Mouse (Mus musculus): ENCODE results near the gene Inpp5f. TPM values are rescaled to one million over a fixed set of nuclear protein-coding genes. Genes with fewer than 3 reads are reported as not detected.

Gene Inpp5f
- polyA plus RNA-seq, 1 experiment = 14.7 TPM

DNA sequence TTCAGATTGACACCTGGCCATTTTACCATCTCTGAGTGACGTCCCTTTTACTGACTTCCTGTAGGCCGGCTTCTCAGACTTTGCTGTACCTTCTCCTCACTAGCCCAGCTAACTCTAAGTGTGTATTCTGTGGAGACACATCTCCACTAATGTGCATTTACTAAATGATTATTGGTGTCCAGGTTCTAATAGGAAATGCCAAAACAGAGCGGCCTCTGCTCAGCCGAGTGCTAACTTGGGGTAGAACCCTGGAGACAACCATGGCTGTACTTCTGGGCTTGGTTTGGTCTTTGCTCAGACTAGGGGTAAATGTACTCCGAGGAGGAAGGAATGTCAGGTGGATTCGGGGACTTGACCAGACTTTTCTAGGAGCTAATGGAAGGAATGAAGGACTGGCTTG lies 638 bp upstream of the Inpp5f start:
- H3K27ac ChIP-seq (ENCODE audit: control insufficient read depth, insufficient read depth, low read depth, low read length, poor library complexity) = peak overlapping the region; percentile 39
- TF ChIP-seq POLR2A (IDR thresholded peaks at IDR 0.05; ENCODE audit: borderline replicate concordance, control insufficient read depth, low read depth, low read length) (no peak), CTCF (IDR thresholded peaks at IDR 0.05; ENCODE audit: control insufficient read depth, insufficient read depth, low read length) (no peak)
- H3K4me3 ChIP-seq (replicated peaks; ENCODE audit: control insufficient read depth, low read depth, low read length) = peak overlapping the region; percentile 47
- no peaks in the 10 kb centered on the region; the same call in 1 of the 2 replicates for H3K4me1 ChIP-seq (ENCODE audit: control insufficient read depth, insufficient read depth, low read length)
- WGBS = 75% methylated on average over 6 of the region's 6 CpGs

DNA sequence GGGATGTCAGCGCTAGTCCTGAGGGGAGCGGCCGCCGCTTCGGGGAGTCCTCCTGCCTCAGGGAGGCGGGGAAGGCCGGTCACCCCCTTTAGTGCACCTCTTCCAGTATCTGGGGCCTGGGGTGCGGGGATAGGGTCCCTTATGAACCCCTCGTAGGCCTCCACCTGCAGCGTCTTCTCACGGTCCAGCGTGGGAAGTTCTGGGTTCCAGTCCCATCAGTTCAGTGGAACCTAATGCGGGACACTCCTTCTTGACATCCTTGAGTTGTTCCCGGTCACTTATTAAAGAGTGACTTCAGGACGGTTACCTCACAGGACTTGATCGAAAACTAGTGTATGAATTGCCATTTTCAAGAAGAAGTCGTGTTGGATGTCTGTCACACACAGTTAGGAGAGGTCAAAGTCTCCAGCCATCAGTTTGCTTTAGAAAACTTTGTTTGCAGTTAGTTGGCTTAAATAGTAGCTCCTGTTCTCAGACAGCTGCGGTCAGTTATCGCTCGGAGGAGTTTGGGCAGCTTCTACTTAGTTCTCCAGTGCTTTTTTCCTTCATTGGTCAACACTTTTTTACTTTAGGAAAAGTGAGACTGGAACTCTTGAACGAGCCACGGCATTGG lies 777 bp downstream of the Inpp5f start:
- H3K4me3 ChIP-seq (replicated peaks; ENCODE audit: control insufficient read depth, low read depth, low read length) = peak overlapping the region; percentile 76
- TF ChIP-seq CTCF (IDR thresholded peaks at IDR 0.05; ENCODE audit: control insufficient read depth, insufficient read depth, low read length) = no peak
- no peak for TF ChIP-seq POLR2A (IDR thresholded peaks at IDR 0.05; ENCODE audit: borderline replicate concordance, control insufficient read depth, low read depth, low read length)
- no peaks in the 10 kb centered on the region; the same call in 1 of the 2 replicates for H3K4me1 ChIP-seq (ENCODE audit: control insufficient read depth, insufficient read depth, low read length)
- peak overlapping the region; percentile 64; the same call in 1 of the 2 replicates for H3K27ac ChIP-seq (ENCODE audit: control insufficient read depth, insufficient read depth, low read depth, low read length, poor library complexity)
- WGBS = 12% methylated on average over 22 of the region's 22 CpGs

DNA sequence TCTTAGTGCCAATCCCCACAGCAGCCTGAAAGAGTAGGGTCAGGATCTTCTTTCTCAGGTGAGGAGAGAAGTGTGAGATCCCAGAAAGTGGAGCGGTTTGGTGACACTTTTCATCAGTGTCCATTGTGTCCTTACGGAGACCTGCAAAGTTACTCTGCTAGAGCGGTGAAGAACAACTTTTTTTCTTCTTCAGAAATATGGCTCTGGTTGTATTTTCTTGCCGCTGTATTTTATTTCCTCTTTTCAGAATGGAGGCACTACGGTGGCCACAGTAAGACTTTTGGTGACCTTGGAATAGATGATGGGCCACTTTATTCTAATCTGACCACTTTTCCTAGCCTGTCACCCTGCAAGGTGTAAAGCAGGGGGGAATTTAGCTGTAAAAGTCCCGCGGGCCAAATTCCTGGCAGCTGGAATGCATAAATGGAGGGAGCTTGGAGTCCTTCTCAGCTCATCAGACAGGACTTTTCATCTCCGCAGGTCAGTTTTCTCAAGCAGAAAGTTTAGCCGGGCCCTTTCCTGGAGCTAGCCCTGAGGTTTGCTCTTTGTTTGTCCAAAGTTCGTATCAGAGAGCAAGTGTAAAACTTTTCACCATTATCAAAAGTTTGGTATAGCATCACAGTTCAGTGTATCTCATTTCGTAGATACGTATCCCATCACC lies 1.5 kb downstream of the Inpp5f start:
- Histone ChIP-seq H3K4me3 (replicated peaks; ENCODE audit: control insufficient read depth, low read depth, low read length) (no peak overlapping the region), H3K4me1 (ENCODE audit: control insufficient read depth, insufficient read depth, low read length) (no peaks in the 10 kb centered on the region; the same call in 1 of the 2 replicates), H3K27ac (ENCODE audit: control insufficient read depth, insufficient read depth, low read depth, low read length, poor library complexity) (no peak overlapping the region)
- TF ChIP-seq CTCF (IDR thresholded peaks at IDR 0.05; ENCODE audit: control insufficient read depth, insufficient read depth, low read length) (no peak), POLR2A (IDR thresholded peaks at IDR 0.05; ENCODE audit: borderline replicate concordance, control insufficient read depth, low read depth, low read length) (no peak)
- 54% methylated on average over 12 of the region's 12 CpGs for WGBS

DNA sequence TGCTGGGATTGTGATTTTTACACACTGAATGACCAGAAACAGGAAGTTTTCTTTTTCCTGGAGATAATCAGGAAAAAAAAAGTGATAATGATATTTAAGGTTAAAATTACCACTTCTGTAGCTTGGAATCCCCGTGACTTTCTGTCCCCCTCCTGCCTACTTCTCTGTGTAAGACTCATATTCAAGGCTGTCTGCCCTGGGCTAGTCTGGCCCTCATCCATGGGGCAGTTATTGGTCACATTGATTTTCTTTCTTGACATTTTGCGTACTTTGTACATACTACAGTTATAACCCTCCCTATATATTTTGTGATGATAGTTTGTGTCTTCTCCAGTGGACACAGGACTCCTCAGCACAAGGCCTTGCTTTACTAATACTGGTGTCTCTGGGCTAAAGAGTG lies 2.5 kb downstream of the Inpp5f start:
- WGBS = 72% methylated on average over 2 of the region's 2 CpGs
- H3K4me1 ChIP-seq (ENCODE audit: control insufficient read depth, insufficient read depth, low read length) = no peaks in the 10 kb centered on the region; the same call in 1 of the 2 replicates
- H3K27ac ChIP-seq (ENCODE audit: control insufficient read depth, insufficient read depth, low read depth, low read length, poor library complexity) = no peak overlapping the region
- no peak overlapping the region for H3K4me3 ChIP-seq (replicated peaks; ENCODE audit: control insufficient read depth, low read depth, low read length)
- no peak for TF ChIP-seq CTCF (IDR thresholded peaks at IDR 0.05; ENCODE audit: control insufficient read depth, insufficient read depth, low read length)
- no peak for TF ChIP-seq POLR2A (IDR thresholded peaks at IDR 0.05; ENCODE audit: borderline replicate concordance, control insufficient read depth, low read depth, low read length)

DNA sequence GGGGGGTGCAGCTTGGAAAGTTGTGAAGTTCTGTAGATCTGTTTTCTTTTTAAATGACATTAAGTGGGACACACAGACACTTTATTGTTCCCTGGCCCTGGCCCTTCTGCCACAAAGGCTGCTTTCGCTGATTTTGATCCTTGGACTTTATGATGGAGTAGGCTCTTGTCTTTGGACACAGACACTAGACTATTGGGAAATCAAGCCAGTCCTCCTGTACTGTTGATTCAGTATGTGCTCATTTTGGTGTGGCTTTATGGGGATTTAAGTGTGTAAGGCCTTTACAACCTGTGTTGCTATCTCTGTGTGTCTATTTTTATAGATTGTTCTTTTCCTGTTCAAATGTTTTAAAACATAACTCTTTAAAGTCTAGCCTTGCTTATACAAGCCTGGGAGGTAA lies 6.5 kb downstream of the Inpp5f start:
- H3K27ac ChIP-seq (ENCODE audit: control insufficient read depth, insufficient read depth, low read depth, low read length, poor library complexity) = no peak overlapping the region
- WGBS = 86% methylated on average over 1 of the region's 1 CpGs
- H3K4me1 ChIP-seq (ENCODE audit: control insufficient read depth, insufficient read depth, low read length) = no peaks in the 10 kb centered on the region; the same call in 1 of the 2 replicates
- TF ChIP-seq CTCF (IDR thresholded peaks at IDR 0.05; ENCODE audit: control insufficient read depth, insufficient read depth, low read length) = no peak
- no peak for TF ChIP-seq POLR2A (IDR thresholded peaks at IDR 0.05; ENCODE audit: borderline replicate concordance, control insufficient read depth, low read depth, low read length)
- no peak overlapping the region for H3K4me3 ChIP-seq (replicated peaks; ENCODE audit: control insufficient read depth, low read depth, low read length)

DNA sequence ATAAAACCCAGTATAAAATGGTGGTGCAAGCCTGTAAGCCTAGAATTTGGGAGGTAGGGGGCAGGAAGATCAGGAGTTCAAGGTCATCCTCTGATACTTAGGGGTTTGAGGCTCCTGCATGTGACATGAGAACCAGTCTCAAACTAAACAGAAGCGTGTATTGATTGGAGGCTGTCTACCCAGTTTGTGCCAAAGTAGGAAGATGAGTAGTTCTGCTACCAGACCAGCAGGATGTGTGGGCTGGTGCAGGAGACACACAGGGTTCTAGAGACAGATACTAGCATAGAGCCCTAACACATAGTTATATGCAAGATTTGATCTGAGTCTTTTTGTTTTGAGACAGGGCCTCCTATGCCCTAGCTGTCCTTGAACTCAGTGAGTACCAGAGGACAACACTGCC lies 9.1 kb downstream of the Inpp5f start:
- Histone ChIP-seq H3K27ac (ENCODE audit: control insufficient read depth, insufficient read depth, low read depth, low read length, poor library complexity) (no peak overlapping the region), H3K4me3 (replicated peaks; ENCODE audit: control insufficient read depth, low read depth, low read length) (no peak overlapping the region), H3K4me1 (ENCODE audit: control insufficient read depth, insufficient read depth, low read length) (no peaks in the 10 kb centered on the region; the same call in 1 of the 2 replicates)
- WGBS = 93% methylated on average over 1 of the region's 1 CpGs
- TF ChIP-seq POLR2A (IDR thresholded peaks at IDR 0.05; ENCODE audit: borderline replicate concordance, control insufficient read depth, low read depth, low read length) (no peak), CTCF (IDR thresholded peaks at IDR 0.05; ENCODE audit: control insufficient read depth, insufficient read depth, low read length) (no peak)

DNA sequence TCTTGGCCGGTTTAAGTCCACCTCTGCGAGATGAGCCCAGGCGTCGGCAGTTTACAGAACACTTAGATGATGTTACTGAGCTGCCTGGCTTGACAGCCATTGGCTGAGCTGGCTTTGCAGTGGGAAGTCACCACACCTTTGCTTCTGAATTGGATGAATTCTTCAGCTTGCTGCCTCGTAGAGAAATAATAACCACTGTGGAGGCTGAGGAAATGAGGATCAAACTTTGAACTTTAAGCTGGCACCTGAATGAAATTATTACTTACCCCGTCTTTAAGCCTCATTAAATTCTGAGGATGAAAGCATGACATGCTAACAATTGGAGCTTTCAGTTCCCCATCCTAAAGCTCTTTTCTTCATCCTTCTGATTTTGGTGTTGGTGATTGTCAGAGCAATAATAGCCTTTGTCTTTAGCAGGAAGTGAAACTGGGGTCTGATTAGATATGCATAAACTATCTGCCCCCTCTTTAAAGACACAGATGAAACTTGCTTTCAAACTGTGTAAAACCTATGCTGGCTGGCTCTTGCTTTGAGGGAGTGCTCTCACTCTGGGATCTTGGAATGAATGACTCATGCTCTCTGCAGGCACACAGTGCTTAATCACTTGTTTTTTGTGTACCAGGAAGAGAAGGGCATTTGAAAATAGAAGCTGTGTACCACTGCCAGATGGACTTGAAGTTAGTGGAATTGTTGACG lies 11.3 kb downstream of the Inpp5f start:
- Histone ChIP-seq H3K4me1 (ENCODE audit: control insufficient read depth, insufficient read depth, low read length) (no peaks in the 10 kb centered on the region; the same call in 1 of the 2 replicates), H3K4me3 (replicated peaks; ENCODE audit: control insufficient read depth, low read depth, low read length) (no peak overlapping the region), H3K27ac (ENCODE audit: control insufficient read depth, insufficient read depth, low read depth, low read length, poor library complexity) (peak overlapping the region; percentile 34; the same call in 1 of the 2 replicates)
- TF ChIP-seq POLR2A (IDR thresholded peaks at IDR 0.05; ENCODE audit: borderline replicate concordance, control insufficient read depth, low read depth, low read length) (no peak), CTCF (IDR thresholded peaks at IDR 0.05; ENCODE audit: control insufficient read depth, insufficient read depth, low read length) (no peak)
- 63% methylated on average over 7 of the region's 7 CpGs for WGBS

DNA sequence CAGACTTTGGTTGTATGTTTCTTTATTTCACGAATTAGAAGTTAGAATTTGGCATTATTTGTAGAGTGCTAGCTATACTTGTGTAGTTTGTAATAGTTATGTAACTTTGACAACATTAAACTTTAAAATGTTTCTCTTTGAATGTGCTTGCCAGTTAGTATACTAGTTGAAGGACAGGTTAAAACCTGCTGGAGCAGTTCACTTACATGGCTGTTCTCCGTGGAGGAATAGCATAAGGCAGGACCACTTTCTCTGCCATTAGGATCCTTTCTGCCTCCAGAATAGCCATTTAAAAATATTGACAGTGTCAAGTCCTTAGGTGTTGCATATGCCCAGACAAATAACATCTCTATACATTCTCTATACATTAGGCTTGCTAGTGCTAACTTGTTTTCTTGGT lies 11.9 kb downstream of the Inpp5f start:
- H3K4me3 ChIP-seq (replicated peaks; ENCODE audit: control insufficient read depth, low read depth, low read length) = no peak overlapping the region
- no peak overlapping the region; the same call in 1 of the 2 replicates for H3K27ac ChIP-seq (ENCODE audit: control insufficient read depth, insufficient read depth, low read depth, low read length, poor library complexity)
- TF ChIP-seq POLR2A (IDR thresholded peaks at IDR 0.05; ENCODE audit: borderline replicate concordance, control insufficient read depth, low read depth, low read length) (no peak), CTCF (IDR thresholded peaks at IDR 0.05; ENCODE audit: control insufficient read depth, insufficient read depth, low read length) (no peak)
- WGBS = 72% methylated on average over 2 of the region's 2 CpGs
- no peaks in the 10 kb centered on the region; the same call in 1 of the 2 replicates for H3K4me1 ChIP-seq (ENCODE audit: control insufficient read depth, insufficient read depth, low read length)

Measured in bone marrow, adult 2 months (tissue).